Mouse (Mus musculus) heart, adult 2 months (tissue): ENCODE data around the gene Gm17268.

Experiments
- CTCF ChIP-seq: fragments of 200-600 bp; IDR thresholded peaks from 2 replicates; pipeline ENCODE4 v1.8.1; 2022; ENCODE audit warnings: antibody characterized with exemption, mild to moderate bottlenecking, moderate library complexity
- POLR2A ChIP-seq: fragments of 200-500 bp; IDR thresholded peaks from 2 replicates; pipeline ENCODE4 v1.6.1; 2011; ENCODE audit warnings: mild to moderate bottlenecking, low read depth, low read length, control low read depth; ENCODE audit not compliant: insufficient read depth

GRCm38 (mm10) chr11:82032136-82032535, 6.2 kb downstream of the Gm17268 start:
- TF ChIP-seq POLR2A (no peak), CTCF (no peak)
